Comparison of ENCODE assay signal across 8 mouse cellular contexts in genomic region chrX:152151709-152152108, GRCm38 (mm10). TPM values are rescaled to one million over a fixed set of nuclear protein-coding genes. Genes with fewer than 3 reads are reported as not detected.
A peak's percentile ranks its signal among the peaks of the same experiment; 100 is the strongest.
DNase-seq lines count a peak whose midpoint lies in the region; ATAC-seq and TF ChIP-seq lines count a peak whose summit lies in the region.

No protein-coding gene starts in this region.

- peaks cover 8% of the 10 kb centered on the region; the same call in 1 of the 2 replicates for H3K27me3 ChIP-seq in lung, embryonic 14.5 days (ENCODE audit: insufficient read depth, low read length)

- no peak overlapping the region for H3K4me2 ChIP-seq in lung, embryonic 14.5 days

- peak; percentile 38 to 44 for DNase-seq in adrenal gland, adult 18-20 months (ENCODE audit: low spot score in 2 of 2)
- DNase-seq in adrenal gland, postnatal 4 days (ENCODE audit: low spot score in 2 of 2) = no peak
- DNase-seq in right cerebral cortex, postnatal 4 days = peak; percentile 58
- no peak for DNase-seq in right cerebral cortex, postnatal 25 days
- DNase-seq in heart, postnatal 4 days = peak; percentile 69
- DNase-seq in lung, embryonic 14.5 days = peak; percentile 79
- peak; percentile 35 for DNase-seq in retina, postnatal 7 days (ENCODE audit: low read depth, low spot score)

- no peaks in the 10 kb centered on the region for H3K9me3 ChIP-seq in lung, embryonic 14.5 days (ENCODE audit: low read depth, low read length)

- TF ChIP-seq CTCF in lung, embryonic 14.5 days (IDR thresholded peaks at IDR 0.05; ENCODE audit: low read depth) = peak; percentile 74

- 14% methylated on average over 6 of the region's 6 CpGs for WGBS in lung, embryonic 14.5 days

- no peak overlapping the region for H3K4me3 ChIP-seq in lung, embryonic 14.5 days (ENCODE audit: low read depth, low read length)

- no peaks in the 10 kb centered on the region for H3K4me1 ChIP-seq in lung, embryonic 14.5 days (ENCODE audit: insufficient read depth)

- H3K27ac ChIP-seq in lung, embryonic 14.5 days (ENCODE audit: low read depth) = no peak overlapping the region

- no peaks in the 10 kb centered on the region for H3K36me3 ChIP-seq in lung, embryonic 14.5 days (ENCODE audit: insufficient read depth)

- ATAC-seq in common myeloid progenitor, adult 5-6 weeks (replicated peaks; ENCODE audit: low read depth, poor library complexity, severe bottlenecking) = peak; percentile 88
- ATAC-seq in lung, embryonic 14.5 days (ENCODE audit: insufficient read depth) = no peak

- no peak overlapping the region for H3K9ac ChIP-seq in lung, embryonic 14.5 days

RNA-seq across cellular contexts. Expression of gene Iqsec2, which starts 7.6 kb away (rescaled TPM):
- total RNA-seq in adrenal gland, adult 18-20 months (2021) = 10 to 100 TPM; 28.8 to 37.8 TPM
- 10 to 100 TPM; 30.5 to 40.2 TPM for total RNA-seq in adrenal gland, postnatal 4 days (2021)
- 1.1 and 3.7 TPM in 2 replicates for total RNA-seq in common myeloid progenitor, adult 5-6 weeks (2017)
- total RNA-seq in heart, postnatal 4 days (2021) = 10 to 100 TPM; 57.9 to 59.3 TPM
- polyA plus RNA-seq in lung, embryonic 14.5 days (2014; fragmentation: Nextera tagmentation; extraction: Ambion mirVana) = 3.8 and 4.2 TPM in 2 replicates

Comparison
In these comparisons a context has a peak if more than half of its experiments do, and no peak if none do; other contexts are left out.
1. DNase-seq: peak in adrenal gland, adult 18-20 months (2 of 2), right cerebral cortex, postnatal 4 days (single experiment), heart, postnatal 4 days (single experiment), lung, embryonic 14.5 days (single experiment) and retina, postnatal 7 days (single experiment); none in adrenal gland, postnatal 4 days (0 of 2) and right cerebral cortex, postnatal 25 days (single experiment).